Mouse (Mus musculus): Measurements from ENCODE around the gene Sorl1. TPM values are rescaled to one million over a fixed set of nuclear protein-coding genes. Genes with fewer than 3 reads are reported as not detected.

The Sorl1 gene
- polyA plus RNA-seq, 1 experiment from 2014 or later: 9.3 TPM

- ATAC-seq (ENCODE audit: low read depth) (peak; percentile 71), DNase-seq (ENCODE audit: low spot score) (peak; percentile 77)
- H3K4me1 ChIP-seq (ENCODE audit: control insufficient read depth, insufficient read depth, low read length): peaks cover 10% of the 10 kb centered on the region
- WGBS: 18% methylated on average over 8 of the region's 8 CpGs
- H3K36me3 ChIP-seq (ENCODE audit: control insufficient read depth, insufficient read depth, low read length): 0 out of 2 replicates have a peak, but pooled peaks cover 6% of the 10 kb centered on the region
- H3K4me3 ChIP-seq (ENCODE audit: low read depth, low read length): no peak overlapping the region
- no peaks in the 10 kb centered on the region for H3K27me3 ChIP-seq (replicated peaks; ENCODE audit: control insufficient read depth, insufficient read depth, low read length)
- H3K27ac ChIP-seq (replicated peaks; ENCODE audit: low read depth, low read length): no peak overlapping the region
- H3K4me2 ChIP-seq (ENCODE audit: low read depth, low read length): no peak overlapping the region
- no peak overlapping the region for H3K9ac ChIP-seq (ENCODE audit: low read depth, low read length)
- no peaks in the 10 kb centered on the region for H3K9me3 ChIP-seq (ENCODE audit: control insufficient read depth, low read length)
These were observed 119.0 kb downstream of the Sorl1 start for GRCm38 (mm10) chr9:42005101-42005500.

- Histone ChIP-seq H3K36me3 (ENCODE audit: control insufficient read depth, insufficient read depth, low read length) (0 out of 2 replicates have a peak, but pooled peaks cover 6% of the 10 kb centered on the region), H3K4me3 (ENCODE audit: low read depth, low read length) (no peak overlapping the region), H3K4me2 (ENCODE audit: low read depth, low read length) (no peak overlapping the region), H3K4me1 (ENCODE audit: control insufficient read depth, insufficient read depth, low read length) (peaks cover 10% of the 10 kb centered on the region), H3K27ac (replicated peaks; ENCODE audit: low read depth, low read length) (no peak overlapping the region), H3K27me3 (replicated peaks; ENCODE audit: control insufficient read depth, insufficient read depth, low read length) (no peaks in the 10 kb centered on the region), H3K9me3 (ENCODE audit: control insufficient read depth, low read length) (no peaks in the 10 kb centered on the region), H3K9ac (ENCODE audit: low read depth, low read length) (no peak overlapping the region)
- WGBS: 80% methylated on average over 4 of the region's 4 CpGs
- ATAC-seq (ENCODE audit: low read depth) (no peak), DNase-seq (ENCODE audit: low spot score) (no peak)
These were observed 120.0 kb downstream of the Sorl1 start for GRCm38 (mm10) chr9:42004140-42004539.

- Histone ChIP-seq H3K27me3 (replicated peaks; ENCODE audit: control insufficient read depth, insufficient read depth, low read length) (no peaks in the 10 kb centered on the region), H3K36me3 (ENCODE audit: control insufficient read depth, insufficient read depth, low read length) (0 out of 2 replicates have a peak, but pooled peaks cover 6% of the 10 kb centered on the region), H3K4me3 (ENCODE audit: low read depth, low read length) (no peak overlapping the region), H3K9me3 (ENCODE audit: control insufficient read depth, low read length) (no peaks in the 10 kb centered on the region), H3K27ac (replicated peaks; ENCODE audit: low read depth, low read length) (no peak overlapping the region), H3K4me2 (ENCODE audit: low read depth, low read length) (no peak overlapping the region), H3K9ac (ENCODE audit: low read depth, low read length) (no peak overlapping the region), H3K4me1 (ENCODE audit: control insufficient read depth, insufficient read depth, low read length) (peaks cover 1% of the 10 kb centered on the region; the same call in 1 of the 2 replicates)
- ATAC-seq (ENCODE audit: low read depth) (peak; percentile 53), DNase-seq (ENCODE audit: low spot score) (peak; percentile 80)
- 68% methylated on average over 12 of the region's 12 CpGs for WGBS
These were observed 124.3 kb downstream of the Sorl1 start for GRCm38 (mm10) chr9:41999498-42000473.

- Histone ChIP-seq H3K36me3 (ENCODE audit: control insufficient read depth, insufficient read depth, low read length) (peaks cover 18% of the 10 kb centered on the region), H3K9ac (ENCODE audit: low read depth, low read length) (no peak overlapping the region), H3K27ac (replicated peaks; ENCODE audit: low read depth, low read length) (no peak overlapping the region), H3K27me3 (replicated peaks; ENCODE audit: control insufficient read depth, insufficient read depth, low read length) (no peaks in the 10 kb centered on the region), H3K9me3 (ENCODE audit: control insufficient read depth, low read length) (no peaks in the 10 kb centered on the region), H3K4me2 (ENCODE audit: low read depth, low read length) (no peak overlapping the region), H3K4me1 (ENCODE audit: control insufficient read depth, insufficient read depth, low read length) (no peaks in the 10 kb centered on the region), H3K4me3 (ENCODE audit: low read depth, low read length) (no peak overlapping the region)
- ATAC-seq (ENCODE audit: low read depth) (no peak), DNase-seq (ENCODE audit: low spot score) (no peak)
- 82% methylated on average over 9 of the region's 9 CpGs for WGBS
These were observed 128.8 kb downstream of the Sorl1 start for GRCm38 (mm10) chr9:41995278-41995677.

- no peak overlapping the region for H3K4me2 ChIP-seq (ENCODE audit: low read depth, low read length)
- DNase-seq (ENCODE audit: low spot score) (no peak), ATAC-seq (ENCODE audit: low read depth) (no peak)
- 92% methylated on average over 5 of the region's 5 CpGs for WGBS
- no peak overlapping the region for H3K27ac ChIP-seq (replicated peaks; ENCODE audit: low read depth, low read length)
- peaks cover 20% of the 10 kb centered on the region for H3K36me3 ChIP-seq (ENCODE audit: control insufficient read depth, insufficient read depth, low read length)
- no peaks in the 10 kb centered on the region for H3K4me1 ChIP-seq (ENCODE audit: control insufficient read depth, insufficient read depth, low read length)
- no peak overlapping the region for H3K9ac ChIP-seq (ENCODE audit: low read depth, low read length)
- no peaks in the 10 kb centered on the region for H3K27me3 ChIP-seq (replicated peaks; ENCODE audit: control insufficient read depth, insufficient read depth, low read length)
- no peaks in the 10 kb centered on the region for H3K9me3 ChIP-seq (ENCODE audit: control insufficient read depth, low read length)
- no peak overlapping the region for H3K4me3 ChIP-seq (ENCODE audit: low read depth, low read length)
These were observed 130.3 kb downstream of the Sorl1 start for GRCm38 (mm10) chr9:41993821-41994220.

- DNase-seq (ENCODE audit: low spot score) (no peak), ATAC-seq (ENCODE audit: low read depth) (no peak)
- Histone ChIP-seq H3K9ac (ENCODE audit: low read depth, low read length) (no peak overlapping the region), H3K4me3 (ENCODE audit: low read depth, low read length) (no peak overlapping the region), H3K27ac (replicated peaks; ENCODE audit: low read depth, low read length) (no peak overlapping the region), H3K36me3 (ENCODE audit: control insufficient read depth, insufficient read depth, low read length) (peaks cover 26% of the 10 kb centered on the region), H3K4me1 (ENCODE audit: control insufficient read depth, insufficient read depth, low read length) (no peaks in the 10 kb centered on the region), H3K9me3 (ENCODE audit: control insufficient read depth, low read length) (no peaks in the 10 kb centered on the region), H3K27me3 (replicated peaks; ENCODE audit: control insufficient read depth, insufficient read depth, low read length) (no peaks in the 10 kb centered on the region), H3K4me2 (ENCODE audit: low read depth, low read length) (no peak overlapping the region)
- 82% methylated on average over 5 of the region's 5 CpGs for WGBS
These were observed 131.3 kb downstream of the Sorl1 start for GRCm38 (mm10) chr9:41992841-41993240.

- H3K27ac ChIP-seq (replicated peaks; ENCODE audit: low read depth, low read length): no peak overlapping the region
- 0 out of 2 replicates have a peak, but pooled peaks have one; percentile 3 for ATAC-seq (ENCODE audit: low read depth)
- 59% methylated on average over 5 of the region's 5 CpGs for WGBS
These were observed 138.5 kb downstream of the Sorl1 start for GRCm38 (mm10) chr9:41985636-41986035.

GRCm38 (mm10) chr9:41985052-41985451, 139.0 kb downstream of the Sorl1 start:
- no peaks in the 10 kb centered on the region for H3K4me1 ChIP-seq (ENCODE audit: control insufficient read depth, insufficient read depth, low read length)
- no peaks in the 10 kb centered on the region for H3K9me3 ChIP-seq (ENCODE audit: control insufficient read depth, low read length)
- H3K27me3 ChIP-seq (replicated peaks; ENCODE audit: control insufficient read depth, insufficient read depth, low read length): no peaks in the 10 kb centered on the region
- no peak overlapping the region for H3K9ac ChIP-seq (ENCODE audit: low read depth, low read length)
- H3K4me2 ChIP-seq (ENCODE audit: low read depth, low read length): no peak overlapping the region
- 58% methylated on average over 9 of the region's 9 CpGs for WGBS
- DNase-seq (ENCODE audit: low spot score): peak; percentile 76
- peaks cover 32% of the 10 kb centered on the region for H3K36me3 ChIP-seq (ENCODE audit: control insufficient read depth, insufficient read depth, low read length)
- peak; percentile 74; the same call in 1 of the 2 replicates for ATAC-seq (ENCODE audit: low read depth)
- H3K4me3 ChIP-seq (ENCODE audit: low read depth, low read length): no peak overlapping the region
- H3K27ac ChIP-seq (replicated peaks; ENCODE audit: low read depth, low read length): no peak overlapping the region

More at GRCm38 (mm10) chr9:41985636-41986035, 138.5 kb downstream of the Sorl1 start:
- DNase-seq (ENCODE audit: low spot score): no peak
- no peak overlapping the region for H3K4me3 ChIP-seq (ENCODE audit: low read depth, low read length)
- H3K9ac ChIP-seq (ENCODE audit: low read depth, low read length): no peak overlapping the region
- no peak overlapping the region for H3K4me2 ChIP-seq (ENCODE audit: low read depth, low read length)
- H3K4me1 ChIP-seq (ENCODE audit: control insufficient read depth, insufficient read depth, low read length): no peaks in the 10 kb centered on the region
- H3K27me3 ChIP-seq (replicated peaks; ENCODE audit: control insufficient read depth, insufficient read depth, low read length): no peaks in the 10 kb centered on the region
- H3K36me3 ChIP-seq (ENCODE audit: control insufficient read depth, insufficient read depth, low read length): peaks cover 32% of the 10 kb centered on the region
- no peaks in the 10 kb centered on the region for H3K9me3 ChIP-seq (ENCODE audit: control insufficient read depth, low read length)
